Mouse (Mus musculus) natural killer cell, adult 2 months (primary cell): ENCODE measurements at regions not wholly inside any gene's neighbourhood (a gene's known extent, or its start where the extent isn't known, plus 50 kb on each side); places are given as distances from the start of the nearest gene placed in this dataset.

ENCODE experiments used
- DNase-seq, 2 experiments: peaks; one replicate each; pipeline ENCODE4 v3.0.0; 2022; ENCODE audit warnings: low spot score in 2 of 2

DNA sequence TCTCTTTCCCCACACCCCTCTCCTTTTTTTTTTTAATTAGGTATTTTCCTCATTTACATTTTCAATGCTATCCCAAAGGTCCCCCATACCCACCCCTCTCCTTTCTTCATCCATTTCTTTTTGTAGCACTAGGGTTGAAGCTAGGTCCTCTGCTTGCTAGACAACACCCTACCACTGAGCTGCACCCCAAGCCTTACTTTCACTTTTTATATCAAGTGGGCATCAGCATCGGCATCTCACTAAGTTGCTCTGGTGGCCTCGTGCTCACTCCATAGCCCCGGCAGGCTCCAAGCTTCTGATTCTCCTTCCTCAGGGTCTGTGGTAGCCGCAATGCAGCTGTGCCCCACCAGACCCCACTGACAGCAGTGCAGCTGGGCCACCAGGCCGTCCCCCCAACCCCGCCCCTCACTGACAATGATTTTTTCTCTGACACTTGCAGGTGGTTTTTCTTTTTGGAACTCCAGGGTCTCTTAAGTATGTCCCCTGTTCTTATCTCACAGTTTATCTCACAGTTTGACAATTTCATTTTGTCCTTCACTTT, 77.5 kb downstream of the Nufip1 start:
- DNase-seq, result peak in 1 of 2 experiments; percentile 6

DNA sequence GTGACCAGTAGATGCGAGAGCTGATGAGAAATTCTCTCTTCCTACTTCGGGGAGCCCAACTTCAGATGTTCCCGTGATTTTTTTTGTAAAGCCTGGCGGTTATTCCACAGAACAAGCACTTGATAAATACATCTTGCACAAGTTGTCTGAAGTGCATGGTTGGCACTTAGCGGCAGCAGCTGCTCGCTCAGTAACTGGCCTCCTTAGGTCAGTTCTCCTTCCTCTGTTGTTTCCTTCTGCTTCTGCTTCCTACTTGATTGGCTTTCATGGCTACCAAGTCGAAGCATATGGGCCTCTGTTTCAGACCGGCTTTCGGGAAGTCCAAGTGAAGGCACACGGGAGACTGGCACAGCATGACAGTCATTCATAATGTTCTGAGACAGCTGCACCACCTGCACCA, 84.6 kb downstream of the Nufip1 start:
- DNase-seq, result no peak

- DNase-seq, result no peak
Observed at GRCm38 (mm10) chr14:76197357-76197756, 86.7 kb downstream of the Nufip1 start.

DNA sequence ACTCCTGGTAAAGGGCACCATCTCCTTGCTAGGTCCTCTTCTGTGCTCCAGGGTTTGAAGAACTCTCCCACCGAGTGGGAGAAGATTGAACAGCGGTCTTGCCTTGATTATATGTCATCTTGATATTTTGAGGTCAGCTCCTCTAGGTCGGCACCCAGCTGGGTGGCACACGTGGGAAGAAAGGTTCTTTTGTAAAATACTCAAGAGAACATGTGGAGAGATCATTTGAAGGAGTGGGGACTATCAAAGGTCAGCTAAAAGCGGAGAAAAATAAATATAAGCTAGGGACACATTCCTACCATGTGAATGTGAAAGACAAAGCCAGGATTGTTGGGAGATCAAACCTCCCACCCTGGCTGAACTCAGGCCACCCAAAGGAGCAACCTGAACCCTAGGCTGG, 87.7 kb downstream of the Nufip1 start:
- no peak for DNase-seq

DNA sequence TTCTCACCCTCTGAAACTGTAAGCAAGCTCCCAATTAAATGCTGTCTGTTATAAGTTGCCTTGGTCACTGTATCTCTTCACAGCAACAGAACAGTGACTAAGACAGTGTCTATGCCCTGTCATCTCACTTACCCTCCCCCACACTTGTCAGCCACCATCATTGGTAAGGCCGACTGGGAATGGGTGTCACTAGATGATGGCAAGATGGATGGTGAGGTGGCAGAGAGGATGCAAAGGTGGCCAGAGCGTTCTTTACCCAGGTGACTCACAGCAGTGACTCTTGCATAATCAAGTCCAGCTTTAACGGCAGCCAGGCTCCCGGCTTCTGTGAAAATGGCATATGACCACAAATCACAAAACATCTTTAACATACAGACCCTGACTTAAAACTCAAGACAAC, 91.9 kb downstream of the Nufip1 start:
- DNase-seq, result no peak

DNA sequence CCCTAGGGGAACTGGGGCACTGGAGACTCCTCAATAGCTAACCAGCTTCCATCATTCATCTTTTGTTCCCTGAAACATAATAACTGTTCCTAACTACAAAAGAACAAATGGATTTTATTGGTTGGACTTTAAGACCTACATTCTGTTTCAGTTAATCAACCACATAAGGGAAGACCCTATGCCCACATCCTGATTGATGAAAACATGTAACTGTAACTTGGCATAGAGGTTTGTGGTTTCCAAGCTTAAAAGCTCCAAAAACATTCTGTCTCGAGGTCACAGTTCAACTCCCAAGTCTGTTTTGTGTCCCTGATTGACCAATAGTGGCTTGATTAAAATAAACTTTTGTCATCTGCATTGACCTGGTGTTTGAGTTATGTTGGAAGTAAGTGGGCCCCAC, 92.4 kb downstream of the Nufip1 start:
- DNase-seq, result no peak

DNA sequence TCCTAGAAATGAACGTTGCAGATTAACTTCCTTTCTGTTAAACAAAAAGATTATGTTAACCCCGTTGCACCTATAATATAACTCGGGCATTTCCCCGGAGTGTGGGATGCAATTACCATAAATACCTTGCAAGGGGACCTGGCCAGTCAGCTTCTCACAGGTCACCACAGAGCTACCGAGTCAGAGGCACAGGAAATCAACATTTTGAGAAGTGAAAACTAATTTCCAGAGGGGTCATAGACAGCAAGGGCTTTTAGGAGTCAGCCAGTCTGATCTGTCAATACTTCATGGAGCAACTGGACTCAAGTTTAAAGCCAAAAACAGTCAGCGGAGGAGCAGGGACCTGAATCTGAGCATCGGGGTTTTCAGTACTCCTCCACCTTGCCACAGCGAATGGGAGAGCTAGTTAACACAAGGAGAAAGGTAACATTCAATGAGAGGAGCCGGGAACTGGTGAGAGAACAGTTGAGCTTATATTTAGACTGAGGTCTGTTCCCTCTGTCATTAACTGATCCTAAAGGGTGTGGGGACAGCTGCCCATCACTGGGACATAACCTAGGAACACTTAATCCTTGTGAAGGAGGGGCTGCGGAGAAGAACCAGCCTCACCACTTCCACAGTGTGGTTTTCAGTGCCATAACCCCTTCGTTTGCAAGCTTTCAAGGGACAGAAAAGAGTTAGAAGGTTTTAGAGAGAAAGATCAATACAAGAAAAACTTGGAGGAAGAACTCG, 105.9 kb downstream of the Nufip1 start:
- peak in 1 of 2 experiments; percentile 7 for DNase-seq

GRCm38 (mm10) chr14:76217178-76217500, 106.4 kb downstream of the Nufip1 start:
- peak; percentile 56 to 57 for DNase-seq

DNA sequence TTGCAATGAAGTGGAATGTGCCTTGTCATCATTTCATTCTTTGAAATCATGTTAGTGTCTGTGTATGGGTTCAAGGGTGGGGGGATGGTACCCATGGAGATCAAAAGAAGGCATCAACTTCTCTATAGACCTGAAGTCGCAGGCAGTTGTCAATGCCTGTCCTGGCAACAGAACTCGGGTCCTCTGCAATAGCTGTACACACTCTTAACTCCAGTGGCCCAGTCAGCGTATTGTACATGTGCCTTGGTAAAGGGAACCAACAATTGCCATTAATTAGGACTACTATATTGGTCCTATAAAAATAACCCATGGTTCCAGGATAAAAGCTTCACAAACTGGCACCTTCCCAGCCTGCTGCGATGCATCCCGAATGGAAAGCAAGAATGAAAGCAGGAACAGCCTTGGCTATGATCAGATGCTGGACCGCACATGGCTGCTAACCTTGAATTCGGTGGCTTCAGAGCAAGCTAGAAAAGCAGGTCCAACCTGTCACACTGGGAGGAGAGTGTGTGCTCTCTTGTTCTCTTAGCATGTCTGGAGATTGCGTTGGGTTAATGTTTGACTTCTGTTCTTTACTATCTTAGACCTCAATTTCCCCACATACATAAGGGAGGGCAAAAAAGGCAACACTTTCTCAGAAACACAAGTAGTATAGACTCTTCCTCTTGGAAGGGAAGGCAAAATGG, 107.0 kb downstream of the Nufip1 start:
- no peak for DNase-seq

- DNase-seq, result no peak
Observed at GRCm38 (mm10) chr14:76220952-76221351, 110.3 kb downstream of the Nufip1 start.

- DNase-seq, result no peak
Observed at GRCm38 (mm10) chr14:76221617-76222319, 111.1 kb downstream of the Nufip1 start.

DNA sequence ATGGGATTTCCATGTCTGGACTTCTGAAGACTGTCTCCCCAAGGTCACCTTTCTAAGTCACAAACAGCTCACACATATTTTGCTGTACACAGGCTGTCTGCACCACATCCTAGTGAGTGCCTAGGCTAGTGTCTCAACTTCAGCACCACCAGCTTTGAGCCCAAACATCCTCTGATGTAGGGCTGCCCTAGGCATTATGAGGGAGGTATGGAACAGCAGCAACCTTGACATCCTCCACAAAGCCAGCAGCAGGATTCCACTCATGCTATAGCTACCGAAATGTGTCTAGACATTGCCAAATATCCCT, 111.6 kb downstream of the Nufip1 start:
- no peak for DNase-seq

GRCm38 (mm10) chr14:76223036-76223650, 112.5 kb downstream of the Nufip1 start:
- DNase-seq, result no peak

GRCm38 (mm10) chr14:76223903-76224302, 113.2 kb downstream of the Nufip1 start:
- no peak for DNase-seq

DNA sequence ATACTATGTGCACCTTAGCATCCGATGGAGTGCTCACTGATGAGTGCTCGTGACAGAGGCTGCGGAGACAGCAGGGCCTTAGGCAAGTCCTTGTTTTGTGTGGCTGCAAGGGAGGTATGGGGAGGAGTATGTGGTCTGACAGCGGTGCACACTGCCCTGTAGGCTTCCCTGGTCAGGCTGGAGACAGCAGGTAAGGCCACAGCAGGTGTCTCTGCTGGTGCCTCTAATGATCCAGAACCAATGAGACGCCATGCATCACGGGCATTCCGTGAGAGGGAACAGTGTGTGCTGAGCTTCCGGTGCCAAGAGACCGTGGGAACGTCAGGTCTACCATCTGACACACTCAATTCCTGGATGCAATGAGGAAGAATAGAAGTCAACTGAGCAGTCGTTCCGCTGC, 114.8 kb downstream of the Nufip1 start:
- DNase-seq, result no peak

GRCm38 (mm10) chr14:76226621-76227297, 116.1 kb downstream of the Nufip1 start:
- DNase-seq, result no peak

- DNase-seq, result no peak
Observed at GRCm38 (mm10) chr14:76228968-76229555, 118.4 kb downstream of the Nufip1 start.

GRCm38 (mm10) chr14:76239856-76240493, 129.3 kb downstream of the Nufip1 start:
- DNase-seq, result no peak

DNA sequence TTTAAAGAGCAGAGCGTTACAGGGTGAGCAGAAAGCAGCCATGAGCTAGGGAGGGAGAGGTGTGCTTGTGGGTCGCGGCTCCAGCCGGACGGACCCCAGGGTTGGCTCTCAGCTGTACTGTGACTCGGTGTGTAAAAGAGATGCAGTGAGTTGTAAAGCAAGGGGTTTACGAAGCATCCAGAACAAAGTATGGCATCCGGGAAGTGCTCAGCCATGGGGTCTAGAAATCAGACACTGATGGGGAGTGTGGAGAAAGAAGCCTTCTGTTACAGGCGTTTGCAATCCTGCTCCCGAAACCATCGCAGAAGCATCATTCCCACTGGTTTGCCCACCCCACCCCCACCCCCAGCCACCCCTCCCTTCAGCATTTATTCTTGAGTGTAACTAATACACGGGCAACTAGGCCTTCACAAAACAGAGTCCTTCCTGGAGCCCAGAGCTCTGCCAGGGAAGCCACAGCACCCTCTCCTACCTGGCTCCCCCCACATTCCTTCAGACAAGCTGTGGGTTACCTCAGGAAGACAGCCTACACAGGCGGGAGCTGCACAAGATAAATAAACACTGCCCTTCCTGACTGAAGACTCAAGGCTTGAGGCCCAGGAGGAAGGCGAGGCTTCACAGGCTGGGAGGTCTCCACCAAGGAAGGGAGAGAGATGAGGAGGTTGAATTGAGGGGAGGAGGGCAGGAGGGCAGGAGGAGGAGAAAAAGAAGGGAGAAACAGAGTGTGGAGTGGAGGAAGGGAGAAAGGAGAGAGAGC, 133.1 kb downstream of the Nufip1 start:
- no peak for DNase-seq
